Mouse (Mus musculus) limb, embryonic 14.5 days (tissue): ENCODE results near the gene Fem1a. TPM values are rescaled to one million over a fixed set of nuclear protein-coding genes. Genes with fewer than 3 reads are reported as not detected.

Experiments
- ATAC-seq: fragments of 200-750 bp; cut with Nextera tagmentation; 2 replicates; pipeline ENCODE4 v1.8.0; 2017; ENCODE audit warnings: low read depth, moderate number of reproducible peaks, moderate TSS enrichment; ENCODE audit not compliant: low FRiP score
- DNase-seq: peaks from one replicate; pipeline ENCODE4 v3.0.0-alpha.2; 2015; ENCODE audit warnings: low spot score
- H3K27ac ChIP-seq: fragments of 300-500 bp; sonication (generic); replicated peaks from 2 replicates; pipeline ENCODE4 v1.5.1; 2014; ENCODE audit warnings: low read depth, mild to moderate bottlenecking, low read length, moderate library complexity, mixed read lengths
- H3K27me3 ChIP-seq: fragments of 300-500 bp; sonication (generic); 2 replicates; pipeline ENCODE4 v1.6.1; 2014; ENCODE audit warnings: low read length, mixed read lengths; ENCODE audit not compliant: control insufficient read depth, insufficient read depth
- H3K36me3 ChIP-seq: fragments of 300-500 bp; sonication (generic); 2 replicates; pipeline ENCODE4 v1.6.1; 2014; ENCODE audit warnings: mild to moderate bottlenecking, low read length, moderate library complexity, mixed read lengths; ENCODE audit not compliant: control insufficient read depth, insufficient read depth
- H3K4me1 ChIP-seq: fragments of 300-500 bp; sonication (generic); 2 replicates; pipeline ENCODE4 v1.6.1; 2014; ENCODE audit warnings: antibody characterized with exemption, low read length, mixed read lengths; ENCODE audit not compliant: control insufficient read depth, insufficient read depth
- H3K4me2 ChIP-seq: fragments of 300-500 bp; sonication (generic); replicated peaks from 2 replicates; pipeline ENCODE4 v1.6.1; 2014; ENCODE audit warnings: low read depth, mild to moderate bottlenecking, low read length, moderate library complexity; ENCODE audit not compliant: severe bottlenecking
- H3K4me3 ChIP-seq: fragments of 300-500 bp; sonication (generic); replicated peaks from 2 replicates; pipeline ENCODE4 v1.5.1; 2014; ENCODE audit warnings: low read length
- H3K9ac ChIP-seq: fragments of 300-500 bp; sonication (generic); 2 replicates; pipeline ENCODE4 v1.6.1; 2014; ENCODE audit warnings: mild to moderate bottlenecking, low read depth, low read length, moderate library complexity; ENCODE audit not compliant: severe bottlenecking
- H3K9me3 ChIP-seq: fragments of 300-500 bp; sonication (generic); 2 replicates; pipeline ENCODE4 v1.6.1; 2016; ENCODE audit warnings: low read length; ENCODE audit not compliant: control insufficient read depth
- POLR2A ChIP-seq: fragments of 200-500 bp; IDR thresholded peaks from 2 replicates; pipeline ENCODE4 v1.8.0; 2012; ENCODE audit warnings: inconsistent platforms, mild to moderate bottlenecking, moderate library complexity, borderline replicate concordance; ENCODE audit not compliant: insufficient read depth, insufficient read length; ENCODE audit errors: extremely low read depth
- WGBS: fragments of 180-500 bp; shearing (Covaris S2); extraction: QIAGEN DNeasy Blood & Tissue Kit; methylation state at CpG from one replicate; pipeline ENCODE4 v1.1.7; 2014; 5-methylcytosine and 5-hydroxymethylcytosine counted together
- polyA plus RNA-seq, 2 experiments: library from polyadenylated mRNA; depleted of rRNA in 1 of 2; stranded (reverse) in 1 of 2; unstranded in 1 of 2; fragments of >200 nt; fragmentation: Nextera tagmentation in 1 of 2; extraction: Ambion mirVana in 1 of 2; gene quantifications; 2 replicates each; pipeline versions ENCODE4 v1.2.1 to v1.2.3; 2012 to 2014

The Fem1a gene
- polyA plus RNA-seq, 2 experiments, result 14.5 to 16.0 TPM

GRCm38 (mm10) chr17:56283316-56283715 is 26.7 kb downstream of the Fem1a start:
- TF ChIP-seq POLR2A, result no peak
- H3K36me3 ChIP-seq, result peaks cover 71% of the 10 kb centered on the region
- 94% methylated on average over 8 of the region's 8 CpGs for WGBS
- ATAC-seq (no peak), DNase-seq (no peak)
- H3K4me2 ChIP-seq, result no peak overlapping the region
- H3K4me1 ChIP-seq, result peaks cover 7% of the 10 kb centered on the region
- H3K9me3 ChIP-seq, result no peaks in the 10 kb centered on the region
- no peak overlapping the region for H3K27ac ChIP-seq
- 0 out of 2 replicates have a peak overlapping the region, but pooled peaks have one; percentile 21 for H3K9ac ChIP-seq
- no peaks in the 10 kb centered on the region for H3K27me3 ChIP-seq
- H3K4me3 ChIP-seq, result no peak overlapping the region

- no peak for TF ChIP-seq POLR2A
- Histone ChIP-seq H3K27ac (no peak overlapping the region), H3K9me3 (no peaks in the 10 kb centered on the region), H3K36me3 (peaks cover 54% of the 10 kb centered on the region), H3K4me1 (peaks cover 25% of the 10 kb centered on the region), H3K9ac (no peak overlapping the region), H3K4me2 (no peak overlapping the region), H3K4me3 (no peak overlapping the region), H3K27me3 (no peaks in the 10 kb centered on the region)
- DNase-seq (no peak), ATAC-seq (no peak)
- WGBS, result 93% methylated on average over 11 of the region's 11 CpGs
These were observed 29.4 kb downstream of the Fem1a start for GRCm38 (mm10) chr17:56285995-56286394.

- Histone ChIP-seq H3K27me3 (no peaks in the 10 kb centered on the region), H3K4me3 (no peak overlapping the region), H3K9ac (0 out of 2 replicates have a peak overlapping the region, but pooled peaks have one; percentile 40), H3K36me3 (peaks cover 41% of the 10 kb centered on the region), H3K9me3 (no peaks in the 10 kb centered on the region), H3K4me2 (peak overlapping the region; percentile 71; the same call in 1 of the 2 replicates), H3K4me1 (peaks cover 33% of the 10 kb centered on the region), H3K27ac (no peak overlapping the region)
- DNase-seq (no peak), ATAC-seq (no peak)
- no peak for TF ChIP-seq POLR2A
- 59% methylated on average over 3 of the region's 3 CpGs for WGBS
These were observed 31.2 kb downstream of the Fem1a start for GRCm38 (mm10) chr17:56287830-56288229.

GRCm38 (mm10) chr17:56288866-56289265 is 32.3 kb downstream of the Fem1a start:
- H3K4me2 ChIP-seq, result peak overlapping the region; percentile 71
- H3K27me3 ChIP-seq, result no peaks in the 10 kb centered on the region
- peaks cover 33% of the 10 kb centered on the region for H3K4me1 ChIP-seq
- H3K36me3 ChIP-seq, result peaks cover 33% of the 10 kb centered on the region
- peak overlapping the region; percentile 68; the same call in 1 of the 2 replicates for H3K9ac ChIP-seq
- H3K27ac ChIP-seq, result peak overlapping the region; percentile 92
- DNase-seq, result no peak
- H3K4me3 ChIP-seq, result peak overlapping the region; percentile 57
- TF ChIP-seq POLR2A, result no peak
- no peaks in the 10 kb centered on the region for H3K9me3 ChIP-seq
- ATAC-seq, result no peak
- 26% methylated on average over 3 of the region's 3 CpGs for WGBS

- DNase-seq, result peak; percentile 83
- under 1% methylated on average over 23 of the region's 23 CpGs for WGBS
- H3K4me3 ChIP-seq, result peak overlapping the region; percentile 57
- H3K4me1 ChIP-seq, result peaks cover 33% of the 10 kb centered on the region
- H3K9ac ChIP-seq, result peak overlapping the region; percentile 68
- TF ChIP-seq POLR2A, result no peak
- H3K4me2 ChIP-seq, result peak overlapping the region; percentile 71
- H3K9me3 ChIP-seq, result no peaks in the 10 kb centered on the region
- H3K36me3 ChIP-seq, result peaks cover 25% of the 10 kb centered on the region
- ATAC-seq, result peak; percentile 16; the same call in 1 of the 2 replicates
- peak overlapping the region; percentile 92 for H3K27ac ChIP-seq
- no peaks in the 10 kb centered on the region for H3K27me3 ChIP-seq
These were observed 33.0 kb downstream of the Fem1a start for GRCm38 (mm10) chr17:56289371-56290331.
